Mouse (Mus musculus) liver, adult 2 months (tissue): Measurements from ENCODE around the gene Nck2. TPM values are rescaled to one million over a fixed set of nuclear protein-coding genes. Genes with fewer than 3 reads are reported as not detected.

Experiments
- DNase-seq: peaks from one replicate; pipeline ENCODE4 v3.0.0-alpha.2; 2011; ENCODE audit warnings: low read depth, low spot score; ENCODE audit errors: extremely low read depth
- H3K27ac ChIP-seq: fragments of 200-500 bp; replicated peaks from 2 replicates; pipeline ENCODE4 v1.5.1; 2012; ENCODE audit warnings: low read depth, mild to moderate bottlenecking, control low read depth, inconsistent platforms, low read length; ENCODE audit not compliant: insufficient read depth
- H3K27me3 ChIP-seq: fragments of 200-500 bp; 2 replicates; pipeline ENCODE4 v1.6.1; 2012; ENCODE audit warnings: mild to moderate bottlenecking, moderate library complexity, low read length, inconsistent platforms; ENCODE audit not compliant: control insufficient read depth, insufficient read depth
- H3K36me3 ChIP-seq: fragments of 200-500 bp; 2 replicates; pipeline ENCODE4 v1.6.1; 2012; ENCODE audit warnings: low read length, inconsistent platforms; ENCODE audit not compliant: control insufficient read depth, insufficient read depth
- H3K4me1 ChIP-seq: fragments of 200-500 bp; 2 replicates; pipeline ENCODE4 v1.6.1; 2011; ENCODE audit warnings: low read length; ENCODE audit not compliant: control insufficient read depth, insufficient read depth
- H3K4me3 ChIP-seq: fragments of 200-500 bp; 2 replicates; pipeline ENCODE4 v1.5.1; 2011; ENCODE audit warnings: low read depth, mild to moderate bottlenecking, control low read depth, low read length, moderate library complexity; ENCODE audit not compliant: insufficient read depth
- H3K79me2 ChIP-seq: fragments of 200-500 bp; 2 replicates; pipeline ENCODE4 v1.6.1; 2012; ENCODE audit warnings: inconsistent platforms, mild to moderate bottlenecking, low read length, moderate library complexity; ENCODE audit not compliant: control insufficient read depth, insufficient read depth
- H3K9ac ChIP-seq: fragments of 200-500 bp; 2 replicates; pipeline ENCODE4 v1.6.1; 2012; ENCODE audit warnings: low read depth, mild to moderate bottlenecking, control low read depth, inconsistent platforms, low read length
- CTCF ChIP-seq: fragments of 200-500 bp; IDR thresholded peaks from 2 replicates; pipeline ENCODE4 v1.5.1; 2011; ENCODE audit warnings: low read depth, low read length, control low read depth
- POLR2A ChIP-seq: fragments of 200-500 bp; IDR thresholded peaks from 2 replicates; pipeline ENCODE4 v1.6.1; 2011; ENCODE audit warnings: low read length, control low read depth; ENCODE audit not compliant: insufficient read depth; ENCODE audit errors: extremely low read depth
- WGBS: fragments of 180-500 bp; shearing (Covaris S2); methylation state at CpG from one replicate; pipeline ENCODE4 v1.1.7; 2018; 5-methylcytosine and 5-hydroxymethylcytosine counted together
- polyA plus RNA-seq: library from polyadenylated mRNA; depleted of rRNA; stranded (reverse); fragments of >200 nt; gene quantifications from 2 replicates; pipeline ENCODE4 v1.2.3, GENCODE M21; 2012
- total RNA-seq: library from RNA; depleted of rRNA; stranded (reverse); fragments of >200 nt; gene quantifications from 2 replicates; pipeline ENCODE4 v1.2.3, GENCODE M21; 2014

The Nck2 gene
- total and polyA plus RNA-seq, 2 experiments, result 2.5 to 3.0 TPM

DNA sequence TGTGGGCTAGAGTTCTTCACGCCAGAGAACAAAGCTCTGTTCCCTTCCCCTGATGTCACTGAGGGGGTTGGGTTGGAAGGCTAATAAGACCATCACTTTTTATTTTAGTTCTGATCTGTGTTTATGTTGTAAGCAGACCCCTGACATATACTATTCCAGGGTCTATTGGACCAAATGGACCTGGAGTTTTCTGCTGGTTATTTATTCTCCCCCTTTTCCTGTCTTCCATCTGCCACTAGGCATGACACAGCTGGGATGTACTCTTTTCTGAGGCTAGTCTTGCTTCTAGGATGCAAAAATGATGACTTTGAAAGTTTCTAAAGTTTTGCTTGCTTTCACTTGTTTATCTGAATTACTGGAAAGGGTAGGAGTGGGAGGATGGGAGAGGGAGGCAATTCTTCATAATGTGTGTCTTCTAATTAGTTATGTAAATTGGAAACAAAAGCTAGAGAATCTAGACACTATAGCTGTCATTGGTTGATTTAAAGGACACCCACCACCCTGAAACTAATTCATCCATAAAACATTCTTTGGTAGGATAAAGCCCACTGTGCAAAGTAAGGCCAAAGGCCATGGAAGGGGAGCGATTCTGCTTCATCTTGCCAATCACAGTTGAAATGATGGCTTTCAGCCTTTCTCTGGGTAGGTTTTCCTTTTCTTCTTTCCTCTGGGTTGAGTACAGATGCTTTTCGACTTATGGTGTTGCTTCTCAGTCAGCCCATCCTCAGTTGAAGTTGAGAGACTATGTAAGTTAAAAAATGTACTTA is 42.8 kb downstream of the Nck2 start:
- Histone ChIP-seq H3K79me2 (no peaks in the 10 kb centered on the region), H3K4me1 (peaks cover 7% of the 10 kb centered on the region), H3K27me3 (no peaks in the 10 kb centered on the region), H3K4me3 (no peak overlapping the region), H3K9ac (no peak overlapping the region), H3K27ac (no peak overlapping the region), H3K36me3 (no peaks in the 10 kb centered on the region)
- WGBS, result 75% methylated on average over 3 of the region's 3 CpGs
- TF ChIP-seq POLR2A (no peak), CTCF (no peak)
- DNase-seq, result no peak

DNA sequence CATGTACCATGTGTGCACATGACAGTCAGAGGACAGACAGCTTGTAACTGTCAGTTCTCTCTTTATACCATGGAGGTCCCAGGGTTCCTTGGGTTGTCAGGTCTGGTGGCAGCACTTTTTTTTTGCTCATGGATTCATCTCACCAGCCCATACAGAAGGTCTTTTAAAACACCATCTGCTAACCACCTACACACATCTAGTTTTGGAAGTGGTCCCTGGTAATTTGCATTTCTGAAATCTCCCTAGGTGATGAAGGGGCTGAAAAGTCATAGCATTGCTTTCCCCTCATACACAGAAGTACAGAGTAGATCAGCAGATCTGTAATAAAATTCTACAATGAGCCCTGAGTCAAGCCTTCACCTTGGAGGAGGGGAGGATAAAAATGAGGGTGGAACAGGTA is 44.9 kb downstream of the Nck2 start:
- peaks cover 7% of the 10 kb centered on the region for H3K4me1 ChIP-seq
- no peak overlapping the region for H3K9ac ChIP-seq
- TF ChIP-seq CTCF (no peak), POLR2A (no peak)
- H3K4me3 ChIP-seq, result no peak overlapping the region
- no peaks in the 10 kb centered on the region for H3K36me3 ChIP-seq
- H3K27ac ChIP-seq, result no peak overlapping the region
- no peaks in the 10 kb centered on the region for H3K79me2 ChIP-seq
- no peaks in the 10 kb centered on the region for H3K27me3 ChIP-seq
- no peak for DNase-seq

DNA sequence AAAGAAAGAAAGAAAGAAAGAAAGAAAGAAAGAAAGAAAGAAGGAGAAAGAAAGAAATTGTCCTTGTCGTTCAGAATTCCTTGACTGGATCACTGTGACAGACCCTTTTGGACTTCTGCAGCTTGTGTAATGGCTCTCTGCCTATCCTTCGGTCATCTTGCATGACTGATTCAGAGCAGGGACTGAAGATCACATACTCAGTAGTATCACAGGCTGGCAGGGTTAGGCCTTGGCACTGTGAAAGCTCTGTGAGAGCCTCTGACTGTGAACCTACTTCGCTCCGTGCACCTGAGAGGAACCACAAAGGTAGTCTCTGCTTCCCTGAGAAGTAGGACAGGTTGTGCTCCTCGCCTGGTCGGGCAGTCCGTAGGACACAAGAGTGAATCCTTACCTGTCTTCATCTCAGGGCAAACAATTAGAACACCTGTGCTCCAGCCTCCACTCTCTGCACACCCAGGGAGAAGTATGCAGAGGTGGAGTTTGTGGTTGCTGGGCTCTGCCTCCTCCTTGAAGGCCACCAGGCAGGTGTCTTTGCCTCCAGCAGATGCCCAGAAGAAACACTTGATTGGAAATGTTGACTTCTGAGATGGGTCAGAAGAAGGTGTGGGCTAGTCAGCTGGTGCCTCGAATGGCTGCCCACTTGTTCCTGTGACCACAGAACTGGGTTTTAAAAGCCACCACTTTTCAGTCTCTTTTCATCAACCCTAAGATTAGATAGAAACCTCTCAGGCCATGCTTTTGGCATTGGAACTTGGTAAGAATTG is 47.3 kb downstream of the Nck2 start:
- Histone ChIP-seq H3K79me2 (no peaks in the 10 kb centered on the region; the same call in 1 of the 2 replicates), H3K27me3 (no peaks in the 10 kb centered on the region), H3K4me3 (no peak overlapping the region), H3K9ac (no peak overlapping the region), H3K27ac (no peak overlapping the region), H3K4me1 (peaks cover 2% of the 10 kb centered on the region; the same call in 1 of the 2 replicates), H3K36me3 (no peaks in the 10 kb centered on the region)
- DNase-seq, result no peak
- no peak for TF ChIP-seq CTCF
- TF ChIP-seq POLR2A, result no peak
- 95% methylated on average over 8 of the region's 8 CpGs for WGBS

DNA sequence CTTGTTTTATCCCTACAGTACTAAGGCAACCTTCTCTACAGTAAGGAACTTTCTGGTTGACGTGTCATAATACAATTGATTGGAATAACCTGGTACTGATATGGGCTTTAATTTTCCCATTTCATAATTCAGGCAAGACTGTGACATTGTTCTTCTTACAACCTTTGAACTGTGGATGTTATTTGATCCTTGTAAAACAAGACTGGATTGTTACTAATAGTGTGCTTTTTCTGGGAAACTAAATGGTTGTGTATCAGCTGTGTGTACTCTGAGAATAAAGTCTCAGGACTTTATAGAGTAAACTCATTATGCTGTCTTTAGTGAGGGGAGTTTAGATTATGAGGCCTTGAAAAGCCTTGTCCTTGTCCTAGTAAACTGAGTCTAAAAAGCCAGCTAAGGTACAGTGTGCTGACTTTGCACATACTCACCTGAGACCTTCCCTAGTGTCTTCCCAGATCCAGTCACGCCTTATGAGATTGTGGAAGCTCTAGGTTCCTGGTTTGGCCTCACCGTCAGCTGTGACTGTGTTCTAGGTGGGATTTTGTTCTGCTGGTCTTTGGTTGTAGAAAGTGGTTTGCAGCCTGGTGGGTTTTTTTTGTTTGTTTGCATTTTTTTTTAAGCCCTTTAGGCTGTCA is 48.5 kb downstream of the Nck2 start:
- no peaks in the 10 kb centered on the region for H3K4me1 ChIP-seq
- H3K79me2 ChIP-seq, result no peaks in the 10 kb centered on the region; the same call in 1 of the 2 replicates
- H3K27me3 ChIP-seq, result no peaks in the 10 kb centered on the region
- no peak overlapping the region for H3K9ac ChIP-seq
- TF ChIP-seq POLR2A (no peak), CTCF (no peak)
- no peak for DNase-seq
- no peak overlapping the region for H3K27ac ChIP-seq
- H3K4me3 ChIP-seq, result no peak overlapping the region
- 93% methylated on average over 3 of the region's 3 CpGs for WGBS
- H3K36me3 ChIP-seq, result no peaks in the 10 kb centered on the region

DNA sequence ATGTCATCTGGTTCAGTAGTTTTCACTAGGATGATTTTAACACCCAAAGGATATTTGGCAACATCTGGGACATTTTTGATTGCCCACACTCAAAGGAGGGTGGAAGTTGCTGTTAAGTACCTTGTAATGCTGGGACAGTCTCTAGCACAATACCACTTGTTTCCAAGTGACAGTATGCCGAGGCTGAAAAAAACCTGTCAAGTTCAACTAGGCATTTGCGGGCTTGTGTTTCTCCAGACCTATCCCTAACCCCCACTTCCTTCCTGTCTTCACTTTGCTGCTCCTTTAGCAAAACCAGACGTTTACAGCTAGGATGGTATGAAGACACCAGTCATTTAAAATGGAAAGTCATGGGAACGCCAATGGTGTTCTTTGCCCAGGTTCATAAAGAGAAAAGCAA is 51.7 kb downstream of the Nck2 start:
- 87% methylated on average over 4 of the region's 4 CpGs for WGBS
- no peaks in the 10 kb centered on the region; the same call in 1 of the 2 replicates for H3K79me2 ChIP-seq
- no peak for DNase-seq
- no peaks in the 10 kb centered on the region for H3K27me3 ChIP-seq
- no peaks in the 10 kb centered on the region for H3K36me3 ChIP-seq
- H3K27ac ChIP-seq, result no peak overlapping the region
- no peak overlapping the region for H3K4me3 ChIP-seq
- no peak for TF ChIP-seq POLR2A
- TF ChIP-seq CTCF, result no peak
- H3K4me1 ChIP-seq, result peaks cover under 1% of the 10 kb centered on the region; the same call in 1 of the 2 replicates
- H3K9ac ChIP-seq, result no peak overlapping the region

DNA sequence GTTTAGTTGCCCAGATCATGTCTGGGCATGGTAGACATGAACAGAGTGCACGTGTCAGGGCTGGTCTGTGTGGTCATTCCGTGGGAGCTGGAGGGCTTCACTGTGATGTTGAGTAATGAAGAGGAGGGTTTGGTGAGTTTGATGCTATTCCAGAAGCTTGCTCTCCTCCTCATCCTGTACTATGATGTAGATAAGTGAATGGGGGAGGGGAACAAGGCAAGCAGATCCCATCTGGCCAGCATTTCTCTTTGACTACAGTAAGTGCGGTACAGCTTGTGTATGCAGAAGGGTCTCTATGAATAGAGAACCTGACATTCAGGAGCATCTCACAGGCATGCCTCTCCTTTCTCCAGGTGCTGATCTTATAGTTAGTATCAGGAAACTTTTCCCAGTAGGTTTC is 52.6 kb downstream of the Nck2 start:
- Histone ChIP-seq H3K9ac (no peak overlapping the region), H3K4me3 (no peak overlapping the region), H3K4me1 (peaks cover 2% of the 10 kb centered on the region; the same call in 1 of the 2 replicates), H3K79me2 (no peaks in the 10 kb centered on the region; the same call in 1 of the 2 replicates), H3K27ac (no peak overlapping the region), H3K36me3 (no peaks in the 10 kb centered on the region), H3K27me3 (no peaks in the 10 kb centered on the region)
- no peak for DNase-seq
- TF ChIP-seq CTCF (no peak), POLR2A (no peak)
- WGBS, result 93% methylated on average over 3 of the region's 3 CpGs
